Mouse (Mus musculus) sigmoid colon, adult 10 weeks (tissue): Measurements from ENCODE around the gene Cntln. TPM values are rescaled to one million over a fixed set of nuclear protein-coding genes. Genes with fewer than 3 reads are reported as not detected.

Source experiments
- polyA plus RNA-seq: library from polyadenylated mRNA; stranded (reverse); fragments of 350-450 nt; fragmentation: Illumina TruSeq; extraction: RNeasy Lipid Tissue Mini Kit (QIAGEN cat#74804); gene quantifications from one replicate; pipeline ENCODE4 v1.2.3, GENCODE M21; 2014; ENCODE audit warnings: low read depth, low replicate concordance

The Cntln gene
- 12.6 TPM for polyA plus RNA-seq

GRCm38 (mm10) chr4:84884111-84884538 is at the start of gene Cntln:
Gene Cntln (plus strand): TSS chr4:84884309.

Other genes starting within 250 kb of the Cntln start
- 2.6 TPM for gene Bnc2, start 209.0 kb upstream of the Cntln start, polyA plus RNA-seq